Mouse (Mus musculus): ENCODE results near the gene Sox13.
A peak's percentile ranks its signal among the peaks of the same experiment; 100 is the strongest.

GRCm38 (mm10) chr1:133385506-133385905 lies 38.7 kb downstream of the Sox13 start:
- TF ChIP-seq POLR2A (IDR thresholded peaks at IDR 0.05; ENCODE audit: borderline replicate concordance, insufficient read depth, low read length): no peak
- TF ChIP-seq CTCF (IDR thresholded peaks at IDR 0.05; ENCODE audit: borderline replicate concordance, insufficient read depth, low read depth, low read length): peak; percentile 64

Measured in cerebellum, adult 2 months (tissue).